Comparison of ENCODE assay signal across 7 mouse cellular contexts in the genomic region with DNA sequence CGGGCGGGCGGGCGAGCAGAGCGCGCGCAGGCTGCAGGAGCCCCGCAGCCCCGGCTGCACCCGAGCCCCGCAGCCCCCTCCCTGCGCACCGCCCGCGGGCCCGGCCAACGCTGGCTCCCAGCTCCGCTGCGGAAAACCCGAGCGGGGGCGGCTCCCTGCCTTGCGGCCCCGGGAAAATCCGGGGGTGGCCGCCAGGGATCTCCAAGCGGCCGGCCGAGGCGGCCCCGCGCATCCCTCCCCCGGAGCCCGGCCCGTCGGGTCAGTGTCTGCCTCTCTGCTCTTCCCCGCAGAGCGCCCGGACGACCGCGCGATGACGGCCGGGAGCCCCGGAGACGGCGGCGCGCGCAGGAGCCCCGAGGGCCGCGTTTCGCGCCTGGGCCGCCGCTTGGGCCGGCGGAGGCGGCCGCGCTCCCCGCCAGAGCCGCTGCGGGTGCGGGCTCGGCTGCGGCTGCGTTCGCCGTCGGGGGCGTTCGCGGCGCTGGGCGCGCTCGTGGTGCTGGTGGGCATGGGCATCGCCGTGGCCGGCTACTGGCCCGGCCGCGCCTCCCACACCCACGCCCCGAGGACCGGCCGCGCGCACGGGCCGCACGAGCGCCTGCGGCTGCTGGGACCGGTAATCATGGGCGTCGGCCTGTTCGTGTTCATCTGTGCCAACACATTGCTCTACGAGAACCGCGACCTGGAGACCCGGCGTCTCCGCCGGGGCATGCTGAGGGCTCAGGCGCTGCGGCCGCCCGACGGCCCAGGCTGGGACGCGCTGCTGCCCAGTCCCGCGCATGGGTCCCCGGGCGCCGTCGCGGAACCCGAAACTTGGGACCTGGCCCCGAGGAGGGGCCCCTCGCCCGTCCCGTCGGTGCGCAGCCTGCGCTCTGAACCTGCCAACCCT. TPM values are rescaled to one million over a fixed set of nuclear protein-coding genes. Genes with fewer than 3 reads are reported as not detected.
DNase-seq lines count a peak whose midpoint lies in the region; ATAC-seq and TF ChIP-seq lines count a peak whose summit lies in the region.

Tmem200b (plus strand) TSS at position 311 of the 886 bp plus-strand sequence.

- H3K9me3 ChIP-seq in embryonic facial prominence, embryonic 14.5 days (ENCODE audit: control insufficient read depth, low read length): no peaks in the 10 kb centered on the region
- H3K9me3 ChIP-seq in hindbrain, embryonic 11.5 days (ENCODE audit: control insufficient read depth, low read length): no peaks in the 10 kb centered on the region
- no peaks in the 10 kb centered on the region for H3K9me3 ChIP-seq in liver, embryonic 13.5 days (replicated peaks)

- peak within 1 kb of the TSS; percentile 60; the same call in 1 of the 2 replicates for H3K27ac ChIP-seq in spleen, adult 2 months (ENCODE audit: insufficient read depth, low read length)
- H3K27ac ChIP-seq in embryonic facial prominence, embryonic 14.5 days (replicated peaks; ENCODE audit: low read depth, low read length): peak within 1 kb of the TSS; percentile 97
- H3K27ac ChIP-seq in hindbrain, embryonic 11.5 days (ENCODE audit: low read depth, low read length): no peak within 1 kb of the TSS
- no peak within 1 kb of the TSS for H3K27ac ChIP-seq in liver, embryonic 13.5 days
- peak within 1 kb of the TSS; percentile 56 for H3K27ac ChIP-seq in testis, adult 2 months (ENCODE audit: control insufficient read depth, insufficient read depth, low read depth, low read length)

- no peak for TF ChIP-seq POLR2A in spleen, adult 2 months (IDR thresholded peaks at IDR 0.05; ENCODE audit: low read depth, low read length)
- TF ChIP-seq POLR2A in testis, adult 2 months (IDR thresholded peaks at IDR 0.05; ENCODE audit: control insufficient read depth, low read depth, low read length): no peak

- peak; percentile 28; the same call in 1 of the 2 replicates for ATAC-seq in embryonic facial prominence, embryonic 14.5 days (ENCODE audit: low read depth)
- ATAC-seq in hindbrain, embryonic 11.5 days (ENCODE audit: low FRiP score): peak; percentile 11; the same call in 1 of the 2 replicates
- peak; percentile 39 for ATAC-seq in liver, embryonic 13.5 days (ENCODE audit: low read depth)

- H3K9ac ChIP-seq in embryonic facial prominence, embryonic 14.5 days (ENCODE audit: low read depth, low read length): peak within 1 kb of the TSS; percentile 86
- H3K9ac ChIP-seq in hindbrain, embryonic 11.5 days (ENCODE audit: low read depth, low read length): peak within 1 kb of the TSS; percentile 49
- H3K9ac ChIP-seq in liver, embryonic 13.5 days: peak within 1 kb of the TSS; percentile 59

- H3K4me3 ChIP-seq in spleen, adult 2 months (ENCODE audit: extremely low read depth, insufficient read depth, insufficient read length): peak within 1 kb of the TSS; percentile 46; the same call in 1 of the 2 replicates
- H3K4me3 ChIP-seq in embryonic facial prominence, embryonic 14.5 days (ENCODE audit: low read depth, low read length): peak within 1 kb of the TSS; percentile 73
- peak within 1 kb of the TSS; percentile 42 for H3K4me3 ChIP-seq in hindbrain, embryonic 11.5 days (ENCODE audit: low read depth, low read length)
- peak within 1 kb of the TSS; percentile 59 for H3K4me3 ChIP-seq in liver, embryonic 13.5 days (replicated peaks)
- H3K4me3 ChIP-seq in testis, adult 2 months (ENCODE audit: control insufficient read depth, low read depth, low read length): peak within 1 kb of the TSS; percentile 86

- H3K36me3 ChIP-seq in spleen, adult 2 months (ENCODE audit: control insufficient read depth, insufficient read depth, low read length): peaks cover 30% of the 10 kb centered on the region
- peaks cover 27% of the 10 kb centered on the region for H3K36me3 ChIP-seq in embryonic facial prominence, embryonic 14.5 days (ENCODE audit: control insufficient read depth, insufficient read depth, low read length)
- peaks cover 4% of the 10 kb centered on the region; the same call in 1 of the 2 replicates for H3K36me3 ChIP-seq in hindbrain, embryonic 11.5 days (ENCODE audit: control insufficient read depth, insufficient read depth, low read length)
- H3K36me3 ChIP-seq in liver, embryonic 13.5 days: peaks cover 52% of the 10 kb centered on the region
- no peaks in the 10 kb centered on the region for H3K36me3 ChIP-seq in testis, adult 2 months (ENCODE audit: control insufficient read depth, insufficient read depth, low read length)

- H3K4me1 ChIP-seq in spleen, adult 2 months (ENCODE audit: control insufficient read depth, insufficient read depth, insufficient read length): peaks cover 7% of the 10 kb centered on the region; the same call in 1 of the 2 replicates
- H3K4me1 ChIP-seq in embryonic facial prominence, embryonic 14.5 days (ENCODE audit: control insufficient read depth, insufficient read depth, low read length): peaks cover 49% of the 10 kb centered on the region
- peaks cover 22% of the 10 kb centered on the region for H3K4me1 ChIP-seq in hindbrain, embryonic 11.5 days (replicated peaks; ENCODE audit: control insufficient read depth, insufficient read depth, low read length)
- peaks cover 50% of the 10 kb centered on the region for H3K4me1 ChIP-seq in liver, embryonic 13.5 days (replicated peaks)
- peaks cover 32% of the 10 kb centered on the region for H3K4me1 ChIP-seq in testis, adult 2 months (ENCODE audit: control insufficient read depth, insufficient read depth, low read length)

- peak within 1 kb of the TSS; percentile 81 for H3K4me2 ChIP-seq in embryonic facial prominence, embryonic 14.5 days (ENCODE audit: low read depth, low read length)
- peak within 1 kb of the TSS; percentile 85 for H3K4me2 ChIP-seq in hindbrain, embryonic 11.5 days (replicated peaks; ENCODE audit: low read depth, low read length)
- peak within 1 kb of the TSS; percentile 71 for H3K4me2 ChIP-seq in liver, embryonic 13.5 days

- DNase-seq in spleen, adult 2 months (ENCODE audit: low read depth in 1 of 2, low spot score in 2 of 2): no peak
- no peak for DNase-seq in spleen, adult 12 weeks (ENCODE audit: low spot score)
- no peak for DNase-seq in embryonic facial prominence, embryonic 14.5 days (ENCODE audit: low spot score)
- peak; percentile 54 for DNase-seq in hindbrain, embryonic 11.5 days (ENCODE audit: low spot score)
- no peak for DNase-seq in liver, embryonic 13.5 days
- DNase-seq in layer of hippocampus, postnatal 36 days: no peak

- WGBS in spleen, adult 2 months: 4% methylated on average over 118 of the region's 130 CpGs
- 2% methylated on average over 38 of the region's 130 CpGs for whole genome bisulfite sequencing in embryonic facial prominence, embryonic 14.5 days
- WGBS in hindbrain, embryonic 11.5 days: 2% methylated on average over 94 of the region's 130 CpGs
- 4% methylated on average over 109 of the region's 130 CpGs for WGBS in liver, embryonic 13.5 days (ENCODE audit: insufficient replicate concordance)

- TF ChIP-seq CTCF in spleen, adult 2 months (IDR thresholded peaks at IDR 0.05; ENCODE audit: extremely low read depth, insufficient read depth, insufficient read length, insufficient replicate concordance): no peak
- no peak for TF ChIP-seq CTCF in testis, adult 2 months (IDR thresholded peaks at IDR 0.05; ENCODE audit: control insufficient read depth, insufficient read depth, insufficient replicate concordance, low read depth, low read length)

- peaks cover 25% of the 10 kb centered on the region for H3K27me3 ChIP-seq in spleen, adult 2 months (ENCODE audit: control insufficient read depth, insufficient read depth, low read length)
- peaks cover 18% of the 10 kb centered on the region for H3K27me3 ChIP-seq in embryonic facial prominence, embryonic 14.5 days (replicated peaks; ENCODE audit: control insufficient read depth, insufficient read depth, low read length)
- peaks cover 70% of the 10 kb centered on the region for H3K27me3 ChIP-seq in hindbrain, embryonic 11.5 days (ENCODE audit: control insufficient read depth, insufficient read depth, low read length)
- peaks cover 86% of the 10 kb centered on the region for H3K27me3 ChIP-seq in liver, embryonic 13.5 days
- no peaks in the 10 kb centered on the region for H3K27me3 ChIP-seq in testis, adult 2 months (ENCODE audit: control insufficient read depth, insufficient read depth, low read length)

RNA-seq across cellular contexts. Expression of gene Tmem200b, which starts in this region (rescaled TPM):
- 11.4 and 17.3 TPM in 2 replicates for polyA plus RNA-seq in spleen, adult 2 months (2012; rRNA removed)
- 6.6 and 6.9 TPM in 2 replicates for polyA plus RNA-seq in embryonic facial prominence, embryonic 14.5 days (2014; fragmentation: Nextera tagmentation; extraction: Ambion mirVana)
- 0.60 and 0.67 TPM in 2 replicates for polyA plus RNA-seq in hindbrain, embryonic 11.5 days (2014; fragmentation: Nextera tagmentation; extraction: Ambion mirVana)
- polyA plus RNA-seq in liver, embryonic 13.5 days (2015; fragmentation: Nextera tagmentation; extraction: Ambion mirVana): 0.15 and 0.25 TPM in 2 replicates
- polyA plus RNA-seq in testis, adult 2 months (2012; rRNA removed): 11.2 and 13.3 TPM in 2 replicates
- total RNA-seq in layer of hippocampus, postnatal 36 days (2021): 1 to 10 TPM; 1.1 to 2.6 TPM

Comparison
In these comparisons a context has a peak if more than half of its experiments do, and no peak if none do; other contexts are left out.
1. Peak in DNase-seq, ATAC-seq, H3K4me3 ChIP-seq, H3K9ac ChIP-seq and H3K4me2 ChIP-seq in hindbrain, embryonic 11.5 days; RNA of the gene not detected or under 1 TPM.
2. Peak in ATAC-seq, H3K4me3 ChIP-seq, H3K9ac ChIP-seq and H3K4me2 ChIP-seq in liver, embryonic 13.5 days; RNA of the gene not detected or under 1 TPM.
3. H3K27ac ChIP-seq: peak in spleen, adult 2 months (single experiment), embryonic facial prominence, embryonic 14.5 days (single experiment) and testis, adult 2 months (single experiment); none in hindbrain, embryonic 11.5 days (single experiment) and liver, embryonic 13.5 days (single experiment).
4. Peak in every context shown above with its lines, with median percentiles within 50 percentile points of each other: H3K4me3 ChIP-seq, ATAC-seq, H3K4me2 ChIP-seq and H3K9ac ChIP-seq.